Mouse (Mus musculus): ENCODE results near the gene Tymp. TPM values are rescaled to one million over a fixed set of nuclear protein-coding genes. Genes with fewer than 3 reads are reported as not detected.

The Tymp gene
- polyA plus RNA-seq, 1 experiment from 2014 or later = 1.0 TPM

DNA sequence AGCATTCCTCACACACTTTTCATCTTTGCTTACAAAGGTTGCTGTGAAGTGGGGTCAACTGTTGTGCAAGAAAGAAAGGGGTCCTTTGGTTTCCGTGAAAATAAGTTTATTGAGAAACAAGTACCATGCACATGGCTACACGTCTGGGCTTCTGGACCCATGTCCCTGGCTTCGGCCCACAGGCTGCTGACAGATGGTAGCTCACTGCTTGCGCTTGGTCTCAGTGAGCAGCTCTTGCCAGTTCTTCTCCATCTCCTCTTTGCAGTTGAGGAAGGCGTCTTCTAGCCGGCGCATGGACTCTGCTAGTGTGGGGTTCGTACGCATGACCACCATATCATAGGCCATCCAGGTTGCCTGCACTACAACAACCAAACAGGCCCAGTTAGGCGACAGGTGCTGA, 13.2 kb upstream of the Tymp start:
- WGBS = 92% methylated on average over 10 of the region's 10 CpGs
- no peak for ATAC-seq (ENCODE audit: insufficient number of reproducible peaks, low FRiP score, low TSS enrichment, low read depth)
- no peak overlapping the region for H3K9ac ChIP-seq
- no peaks in the 10 kb centered on the region for H3K36me3 ChIP-seq
- H3K4me3 ChIP-seq = no peak overlapping the region
- H3K9me3 ChIP-seq = no peaks in the 10 kb centered on the region
- no peak overlapping the region for H3K27ac ChIP-seq
- peaks cover 1% of the 10 kb centered on the region; the same call in 1 of the 2 replicates for H3K27me3 ChIP-seq
- H3K4me1 ChIP-seq = peaks cover 2% of the 10 kb centered on the region; the same call in 1 of the 2 replicates
- no peak overlapping the region for H3K4me2 ChIP-seq

DNA sequence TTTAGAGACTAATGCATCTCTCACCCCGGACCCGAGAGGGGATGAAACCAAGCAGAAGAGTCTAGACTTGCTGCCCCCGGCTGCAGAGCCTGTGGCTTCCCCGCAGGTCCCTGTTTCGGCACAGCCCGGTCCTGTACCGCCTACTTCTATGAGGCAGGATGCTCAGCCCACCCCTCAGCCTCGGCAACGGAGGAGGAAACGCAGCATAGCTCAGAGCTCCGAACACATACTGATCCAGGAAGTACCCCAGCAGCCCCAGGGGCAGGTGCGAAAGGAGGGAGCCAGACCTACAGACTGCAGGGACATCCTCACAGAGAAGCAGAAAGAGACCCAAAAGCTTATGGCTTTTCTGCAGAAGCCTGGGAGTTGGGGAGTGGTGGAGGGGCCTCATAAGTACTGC, 10.3 kb upstream of the Tymp start:
- Histone ChIP-seq H3K9ac (no peak overlapping the region), H3K4me2 (no peak overlapping the region), H3K9me3 (no peaks in the 10 kb centered on the region), H3K4me3 (no peak overlapping the region), H3K36me3 (no peaks in the 10 kb centered on the region), H3K27ac (no peak overlapping the region), H3K4me1 (no peaks in the 10 kb centered on the region), H3K27me3 (peaks cover 8% of the 10 kb centered on the region)
- WGBS = 34% methylated on average over 12 of the region's 12 CpGs
- no peak for ATAC-seq (ENCODE audit: insufficient number of reproducible peaks, low FRiP score, low TSS enrichment, low read depth)

DNA sequence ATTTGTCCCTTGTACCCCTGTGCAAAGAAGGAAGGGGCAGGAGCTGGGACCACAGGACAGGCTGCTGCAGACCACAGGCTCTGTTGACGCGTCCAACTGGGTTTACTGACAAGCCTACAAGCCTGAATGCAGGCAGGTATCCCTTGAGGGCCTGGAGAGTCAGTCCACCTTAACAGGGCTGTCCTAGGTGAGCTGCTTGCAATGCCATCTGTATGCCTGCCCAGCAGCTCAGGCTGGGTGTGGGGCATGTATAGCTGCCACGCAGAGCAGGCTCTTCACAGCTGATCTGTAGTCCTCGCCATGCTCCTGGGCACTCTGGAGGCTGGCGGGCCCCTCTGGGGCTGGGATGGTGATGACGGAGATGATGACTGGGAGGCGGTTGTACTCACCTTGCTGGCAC, 7.8 kb upstream of the Tymp start, which contains the start of gene Klhdc7b:
Gene Klhdc7b (plus strand): TSS at position 301 of the 400 bp plus-strand sequence.
- Histone ChIP-seq H3K4me3 (no peak within 1 kb of the TSS), H3K9ac (no peak within 1 kb of the TSS), H3K4me2 (no peak within 1 kb of the TSS)

DNA sequence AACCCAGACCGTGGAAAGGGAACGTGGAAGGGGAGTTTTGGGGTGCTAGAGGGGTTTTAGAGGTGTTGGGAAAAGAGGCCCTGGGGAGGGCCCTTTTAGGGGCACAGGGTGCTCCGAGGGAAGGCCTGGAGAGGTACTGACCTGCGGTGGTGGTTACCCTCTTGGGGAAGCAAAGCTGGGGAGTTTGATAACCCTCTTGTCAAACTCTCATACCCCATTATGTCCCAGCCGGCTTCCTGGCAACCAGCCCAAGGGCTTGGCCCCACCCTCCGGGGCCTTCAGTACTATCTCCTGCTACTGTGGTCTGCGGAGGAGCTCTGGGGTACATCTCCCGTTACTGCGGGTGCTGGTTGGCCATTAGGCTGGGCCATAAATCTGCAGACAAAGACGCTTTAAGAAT, 2.6 kb upstream of the Tymp start:
- Histone ChIP-seq H3K27ac (no peak overlapping the region), H3K36me3 (no peaks in the 10 kb centered on the region), H3K9ac (no peak overlapping the region), H3K27me3 (peaks cover 51% of the 10 kb centered on the region), H3K9me3 (no peaks in the 10 kb centered on the region), H3K4me2 (peak overlapping the region; percentile 64), H3K4me3 (peak overlapping the region; percentile 34), H3K4me1 (peaks cover 27% of the 10 kb centered on the region)
- no peak for ATAC-seq (ENCODE audit: insufficient number of reproducible peaks, low FRiP score, low TSS enrichment, low read depth)
- 10% methylated on average over 10 of the region's 10 CpGs for WGBS

More for the DNA sequence above, 7.8 kb upstream of the Tymp start, which contains the start of gene Klhdc7b:
- H3K27me3 ChIP-seq = peaks cover 16% of the 10 kb centered on the region
- H3K27ac ChIP-seq = no peak within 1 kb of the TSS
- H3K36me3 ChIP-seq = no peaks in the 10 kb centered on the region
- peaks cover under 1% of the 10 kb centered on the region; the same call in 1 of the 2 replicates for H3K4me1 ChIP-seq
- 84% methylated on average over 7 of the region's 7 CpGs for WGBS
- H3K9me3 ChIP-seq = no peaks in the 10 kb centered on the region
- ATAC-seq (ENCODE audit: insufficient number of reproducible peaks, low FRiP score, low TSS enrichment, low read depth) = no peak

DNA sequence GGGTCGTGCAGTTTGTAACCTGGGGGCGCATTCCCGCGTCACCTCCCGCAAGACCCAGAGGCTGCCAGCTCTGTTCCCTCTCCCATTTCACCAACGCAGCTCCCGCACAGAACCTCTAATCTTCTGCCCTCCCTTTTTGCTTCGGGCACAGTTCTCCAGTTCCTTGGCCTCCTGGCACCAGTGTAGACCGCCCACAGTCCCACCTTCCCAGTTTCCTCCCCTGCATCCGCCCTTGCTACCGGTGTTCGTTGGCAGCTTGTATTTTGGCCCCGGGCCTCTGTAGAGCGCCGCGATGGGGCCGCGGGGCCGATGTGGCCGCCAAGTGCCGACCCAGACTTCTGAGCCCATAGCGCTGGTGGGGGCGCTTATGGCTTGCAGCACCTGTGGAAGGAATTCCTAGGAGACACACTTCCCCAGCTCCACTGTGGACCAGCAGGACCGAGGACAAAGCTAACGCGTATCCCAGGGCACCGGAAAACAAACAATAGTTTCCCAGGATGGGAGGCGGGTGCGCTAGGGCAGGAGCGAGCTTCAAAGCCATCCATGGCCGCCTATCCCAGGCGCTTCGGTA, 2.1 kb upstream of the Tymp start, which contains the start of gene Odf3b:
Gene Odf3b (minus strand): TSS at position 452 of the 571 bp plus-strand sequence.
- no peak for ATAC-seq (ENCODE audit: insufficient number of reproducible peaks, low FRiP score, low TSS enrichment, low read depth)
- 2% methylated on average over 33 of the region's 33 CpGs for WGBS
- no peaks in the 10 kb centered on the region for H3K36me3 ChIP-seq
- H3K27ac ChIP-seq = no peak within 1 kb of the TSS
- H3K4me1 ChIP-seq = peaks cover 31% of the 10 kb centered on the region
- H3K4me3 ChIP-seq = peak within 1 kb of the TSS; percentile 34
- H3K4me2 ChIP-seq = peak within 1 kb of the TSS; percentile 64
- peaks cover 51% of the 10 kb centered on the region for H3K27me3 ChIP-seq
- peak within 1 kb of the TSS; percentile 31; the same call in 1 of the 2 replicates for H3K9ac ChIP-seq
- no peaks in the 10 kb centered on the region for H3K9me3 ChIP-seq

DNA sequence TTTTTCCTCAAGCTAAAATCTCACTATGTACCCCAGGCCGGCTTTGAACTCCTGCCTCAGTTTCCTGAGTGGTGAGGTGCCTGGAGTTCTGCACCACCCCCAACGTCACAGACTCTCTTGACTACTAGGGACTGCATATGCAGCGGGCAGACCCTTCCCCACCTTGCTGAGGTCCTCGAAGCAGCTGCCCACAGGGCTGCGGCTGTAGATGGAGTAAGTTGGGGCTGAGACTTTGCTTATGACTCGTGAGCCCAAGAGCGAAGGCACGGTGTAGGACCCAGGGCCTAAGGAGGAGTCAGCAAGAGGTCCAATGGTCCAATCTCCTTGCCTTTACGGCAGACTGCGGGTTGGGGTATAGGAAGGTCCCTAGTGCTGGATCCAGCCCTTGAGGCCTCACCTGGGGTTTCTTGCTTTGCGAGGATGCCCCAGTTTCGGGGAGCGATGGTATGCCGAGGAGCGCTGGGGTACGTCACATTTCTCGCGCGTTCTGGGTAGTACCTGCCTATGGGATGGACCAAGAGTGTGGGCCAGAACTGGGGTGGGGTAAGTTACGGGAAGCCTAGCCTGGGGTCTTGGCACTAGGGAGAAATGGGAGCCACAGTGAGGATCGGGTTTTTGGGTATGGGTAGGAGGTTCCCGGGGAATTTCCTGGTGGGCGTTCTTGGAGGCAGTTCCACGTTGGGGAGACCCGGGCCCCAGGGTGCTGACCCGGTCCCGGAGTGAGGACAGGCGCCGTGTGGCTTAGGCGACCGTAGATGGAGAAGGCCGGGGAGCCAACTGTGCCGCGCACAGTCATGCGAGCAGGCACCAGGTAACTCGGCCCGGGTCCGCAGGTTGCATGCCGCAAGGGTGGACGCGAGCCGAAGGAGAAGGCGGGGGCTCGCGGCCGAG, 1.3 kb upstream of the Tymp start:
- Histone ChIP-seq H3K9ac (peak overlapping the region; percentile 31; the same call in 1 of the 2 replicates), H3K9me3 (no peaks in the 10 kb centered on the region), H3K27me3 (peaks cover 51% of the 10 kb centered on the region)

DNA sequence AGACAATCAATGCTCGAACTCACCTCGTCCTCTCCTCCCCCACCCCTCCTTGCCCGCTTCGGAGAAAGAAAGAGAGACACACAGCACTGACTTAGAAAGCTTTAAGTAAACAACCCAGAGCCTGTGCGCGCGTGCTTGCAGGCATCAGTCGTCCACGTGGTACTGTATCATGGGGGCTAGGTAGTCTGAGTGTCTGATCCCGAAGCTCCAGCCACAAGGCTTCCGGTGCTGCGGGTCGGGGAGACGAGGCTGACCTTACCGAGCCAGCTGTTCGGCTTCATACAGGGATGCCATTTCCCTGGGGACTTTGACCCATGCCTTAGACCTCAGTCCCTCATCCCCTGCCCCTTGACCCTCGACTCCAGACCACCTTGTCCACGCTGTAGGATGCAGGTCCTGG, 523 bp upstream of the Tymp start:
- H3K36me3 ChIP-seq = peaks cover 3% of the 10 kb centered on the region; the same call in 1 of the 2 replicates
- H3K9me3 ChIP-seq = no peaks in the 10 kb centered on the region
- H3K27ac ChIP-seq = no peak overlapping the region
- 6% methylated on average over 18 of the region's 18 CpGs for WGBS
- H3K4me3 ChIP-seq = no peak overlapping the region
- H3K4me1 ChIP-seq = peaks cover 39% of the 10 kb centered on the region
- H3K9ac ChIP-seq = no peak overlapping the region
- peaks cover 51% of the 10 kb centered on the region for H3K27me3 ChIP-seq
- H3K4me2 ChIP-seq = no peak overlapping the region
- no peak for ATAC-seq (ENCODE audit: insufficient number of reproducible peaks, low FRiP score, low TSS enrichment, low read depth)

More for the DNA sequence above, 1.3 kb upstream of the Tymp start:
- Histone ChIP-seq H3K4me1 (peaks cover 34% of the 10 kb centered on the region), H3K4me2 (peak overlapping the region; percentile 64), H3K27ac (no peak overlapping the region), H3K36me3 (no peaks in the 10 kb centered on the region), H3K4me3 (peak overlapping the region; percentile 34)
- 10% methylated on average over 46 of the region's 46 CpGs for WGBS
- ATAC-seq (ENCODE audit: insufficient number of reproducible peaks, low FRiP score, low TSS enrichment, low read depth) = no peak

DNA sequence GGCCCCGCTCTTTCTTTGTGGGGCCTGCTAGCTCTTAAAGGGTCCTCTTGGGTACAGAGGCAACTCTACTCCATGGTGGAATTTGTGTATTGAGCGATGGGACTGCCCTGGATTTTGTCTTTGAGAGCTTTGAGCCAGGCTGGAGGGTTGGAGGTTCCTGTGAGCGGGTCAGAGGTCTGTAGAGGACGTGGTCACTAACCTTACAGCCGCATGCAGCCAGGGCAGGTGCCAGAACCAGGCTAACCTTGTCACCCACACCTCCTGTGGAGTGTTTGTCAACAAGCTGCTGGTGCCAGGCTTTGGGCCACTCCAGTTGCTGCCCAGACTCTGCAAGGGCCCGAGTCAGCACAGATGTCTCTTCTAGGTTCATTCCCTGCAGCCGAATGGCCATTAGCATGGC, 799 bp downstream of the Tymp start:
- H3K4me1 ChIP-seq = peaks cover 43% of the 10 kb centered on the region
- H3K27ac ChIP-seq = no peak overlapping the region
- H3K27me3 ChIP-seq = peaks cover 46% of the 10 kb centered on the region
- peaks cover 16% of the 10 kb centered on the region for H3K36me3 ChIP-seq
- 80% methylated on average over 7 of the region's 7 CpGs for WGBS
- no peak overlapping the region for H3K4me2 ChIP-seq
- H3K9ac ChIP-seq = no peak overlapping the region
- H3K9me3 ChIP-seq = no peaks in the 10 kb centered on the region
- no peak overlapping the region for H3K4me3 ChIP-seq
- ATAC-seq (ENCODE audit: insufficient number of reproducible peaks, low FRiP score, low TSS enrichment, low read depth) = no peak

DNA sequence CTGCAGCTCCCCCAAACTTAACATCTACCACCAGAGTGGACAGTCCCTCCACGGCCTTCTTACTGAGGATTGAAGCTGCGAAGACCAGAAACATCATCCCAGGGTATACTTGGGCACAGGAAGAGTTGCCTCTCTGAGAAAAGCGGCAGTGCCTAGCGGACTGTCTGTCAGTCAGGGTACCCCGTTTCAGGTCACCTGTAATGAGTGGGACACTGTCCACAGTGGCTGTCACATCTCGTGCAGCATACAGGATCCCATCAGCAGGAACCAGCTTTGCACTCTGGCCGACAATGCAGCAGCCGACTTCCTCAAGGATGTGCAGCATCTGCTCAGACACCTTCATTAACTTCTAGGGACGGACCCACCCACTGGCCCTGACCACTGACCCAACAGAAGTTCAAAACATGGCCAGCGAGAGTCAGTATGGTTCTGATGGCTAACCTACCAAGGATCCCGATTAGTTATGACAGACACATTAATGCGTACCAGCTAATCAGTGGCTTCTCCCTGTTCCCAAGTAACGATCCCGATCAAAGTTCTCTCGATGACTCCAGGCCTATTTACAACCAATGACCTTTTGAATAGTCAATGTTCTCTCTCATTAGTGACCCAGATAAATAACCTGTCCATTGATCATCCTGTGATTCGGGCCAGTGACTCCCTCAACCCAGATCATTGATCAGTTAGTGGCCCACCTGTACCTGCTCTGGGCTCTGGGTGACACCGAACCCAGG, 1.9 kb downstream of the Tymp start:
- Histone ChIP-seq H3K27me3 (peaks cover 42% of the 10 kb centered on the region), H3K4me1 (peaks cover 43% of the 10 kb centered on the region)
- 94% methylated on average over 17 of the region's 17 CpGs for WGBS

DNA sequence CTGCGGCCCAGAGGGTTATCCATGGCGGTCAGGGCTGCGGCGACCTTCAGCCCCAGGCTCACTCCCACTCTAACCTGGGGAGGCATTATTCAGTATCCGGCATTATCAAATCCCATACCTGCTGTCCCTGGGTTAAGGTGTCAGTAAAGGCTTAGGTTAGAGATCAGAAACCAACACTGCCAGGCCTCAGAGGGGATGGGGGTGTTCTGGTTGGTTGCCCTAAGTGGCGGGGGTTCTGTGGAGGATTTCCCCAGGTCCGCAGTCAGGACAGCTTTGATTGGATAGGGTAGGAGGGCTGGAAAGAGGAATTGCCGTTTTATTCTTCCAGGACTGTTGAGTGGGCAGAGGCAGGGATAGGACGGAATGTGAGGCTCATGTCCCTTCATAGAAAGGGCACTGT, 2.5 kb downstream of the Tymp start:
- Histone ChIP-seq H3K9me3 (no peaks in the 10 kb centered on the region), H3K36me3 (peaks cover 33% of the 10 kb centered on the region), H3K27me3 (peaks cover 38% of the 10 kb centered on the region), H3K4me3 (peak overlapping the region; percentile 70), H3K27ac (peak overlapping the region; percentile 89), H3K9ac (peak overlapping the region; percentile 71; the same call in 1 of the 2 replicates), H3K4me2 (peak overlapping the region; percentile 90), H3K4me1 (peaks cover 40% of the 10 kb centered on the region)
- no peak for ATAC-seq (ENCODE audit: insufficient number of reproducible peaks, low FRiP score, low TSS enrichment, low read depth)
- WGBS = 47% methylated on average over 9 of the region's 9 CpGs

More for the DNA sequence above, 1.9 kb downstream of the Tymp start:
- Histone ChIP-seq H3K4me3 (no peak overlapping the region), H3K9me3 (no peaks in the 10 kb centered on the region), H3K4me2 (no peak overlapping the region), H3K9ac (no peak overlapping the region), H3K27ac (no peak overlapping the region), H3K36me3 (peaks cover 27% of the 10 kb centered on the region)
- ATAC-seq (ENCODE audit: insufficient number of reproducible peaks, low FRiP score, low TSS enrichment, low read depth) = no peak

DNA sequence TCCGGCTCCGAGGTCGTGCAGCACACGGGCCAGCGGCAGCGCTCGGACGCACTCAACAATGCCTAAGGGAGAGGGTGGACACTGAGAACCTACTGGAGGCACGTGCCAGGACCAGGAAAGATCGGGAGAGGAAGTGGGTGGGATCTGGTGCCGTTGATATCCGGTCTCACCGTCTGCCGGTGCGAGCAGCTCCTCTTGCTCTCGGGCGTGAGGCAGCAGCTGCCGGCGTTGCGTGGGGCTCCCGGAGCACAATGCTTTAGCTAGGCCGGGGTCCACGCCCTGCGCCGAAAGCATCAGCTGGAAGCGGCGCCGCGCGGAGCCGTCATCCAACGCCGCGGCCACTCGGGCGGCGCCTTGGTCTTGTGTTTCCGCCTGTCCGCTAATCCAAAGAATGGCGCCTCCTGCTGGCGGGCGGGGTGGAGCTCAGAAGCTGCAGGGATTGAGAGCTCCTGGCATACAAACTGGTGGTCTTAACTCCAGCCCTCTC, 3.0 kb downstream of the Tymp start, which contains the start of gene Sco2:
Gene Sco2 (minus strand): TSS at position 85 of the 487 bp plus-strand sequence.
- WGBS = under 1% methylated on average over 42 of the region's 42 CpGs
- ATAC-seq (ENCODE audit: insufficient number of reproducible peaks, low FRiP score, low TSS enrichment, low read depth) = peak; percentile 58; the same call in 1 of the 2 replicates

More for the DNA sequence above, 3.0 kb downstream of the Tymp start, which contains the start of gene Sco2:
- Histone ChIP-seq H3K9ac (peak within 1 kb of the TSS; percentile 71), H3K9me3 (no peaks in the 10 kb centered on the region), H3K36me3 (peaks cover 38% of the 10 kb centered on the region), H3K4me2 (peak within 1 kb of the TSS; percentile 90), H3K4me3 (peak within 1 kb of the TSS; percentile 70), H3K27ac (peak within 1 kb of the TSS; percentile 89), H3K27me3 (peaks cover 32% of the 10 kb centered on the region), H3K4me1 (peaks cover 35% of the 10 kb centered on the region)

Data from limb, embryonic 15.5 days (tissue).